Mouse (Mus musculus): ENCODE measurements at regions not wholly inside any gene's neighbourhood (a gene's known extent, or its start where the extent isn't known, plus 50 kb on each side); places are given as distances from the start of the nearest gene placed in this dataset.

DNA sequence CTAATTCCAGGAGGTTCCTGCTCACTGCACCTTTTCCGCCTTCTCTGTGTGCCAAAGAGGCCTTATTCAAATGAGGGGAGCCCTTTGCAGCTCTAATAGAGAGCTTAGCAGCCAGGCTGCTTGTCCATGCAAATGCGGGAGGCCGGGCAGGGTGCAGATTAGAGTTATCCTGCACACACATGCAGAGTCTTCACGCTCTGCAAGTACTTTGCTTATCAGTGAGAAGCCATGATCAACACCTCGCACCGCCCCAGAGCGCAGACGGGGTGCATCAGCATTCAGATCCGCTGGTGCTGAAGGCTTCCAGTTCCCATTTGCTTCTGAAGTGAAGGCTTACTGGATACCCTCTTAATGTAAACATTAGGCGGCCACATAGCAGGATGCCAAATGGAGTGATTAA is 131.1 kb upstream of the Irx2 start:
- TF ChIP-seq CTCF (IDR thresholded peaks at IDR 0.05; ENCODE audit: low read depth, low read length) = no peak
- no peak for TF ChIP-seq TAL1 (conservative IDR thresholded peaks at IDR 0.05; ENCODE audit: low read depth, low read length)
- TF ChIP-seq GATA1 (IDR thresholded peaks at IDR 0.05; ENCODE audit: borderline replicate concordance, low read length) = no peak
- no peak for TF ChIP-seq POLR2AphosphoS5 (IDR thresholded peaks at IDR 0.05; ENCODE audit: insufficient replicate concordance, low read depth, low read length)
